Mouse (Mus musculus) midbrain, embryonic 14.5 days (tissue): ENCODE measurements around the gene Slc44a1. TPM values are rescaled to one million over a fixed set of nuclear protein-coding genes. Genes with fewer than 3 reads are reported as not detected.

ENCODE experiments used
- ATAC-seq: fragments of 200-750 bp; cut with Nextera tagmentation; 2 replicates; pipeline ENCODE4 v1.8.0; 2017; ENCODE audit warnings: moderate number of reproducible peaks, moderate library complexity; ENCODE audit not compliant: low FRiP score, low TSS enrichment
- DNase-seq: peaks from one replicate; pipeline ENCODE4 v3.0.0-alpha.2; 2015
- H3K27ac ChIP-seq: fragments of 300-500 bp; sonication (generic); replicated peaks from 2 replicates; pipeline ENCODE4 v1.5.1; 2014; ENCODE audit warnings: mild to moderate bottlenecking, low read depth, low read length, moderate library complexity
- H3K27me3 ChIP-seq: fragments of 300-500 bp; sonication (generic); 2 replicates; pipeline ENCODE4 v1.6.1; 2014; ENCODE audit warnings: low read length, control low read depth, mixed read lengths; ENCODE audit not compliant: control insufficient read depth, insufficient read depth
- H3K36me3 ChIP-seq: fragments of 300-500 bp; sonication (generic); 2 replicates; pipeline ENCODE4 v1.6.1; 2014; ENCODE audit warnings: low read length, control low read depth; ENCODE audit not compliant: control insufficient read depth, insufficient read depth
- H3K4me1 ChIP-seq: fragments of 300-500 bp; sonication (generic); 2 replicates; pipeline ENCODE4 v1.6.1; 2014; ENCODE audit warnings: mild to moderate bottlenecking, antibody characterized with exemption, low read length, control low read depth; ENCODE audit not compliant: control insufficient read depth, insufficient read depth
- H3K4me2 ChIP-seq: fragments of 300-500 bp; sonication (generic); 2 replicates; pipeline ENCODE4 v1.6.1; 2014; ENCODE audit warnings: mild to moderate bottlenecking, low read length, moderate library complexity
- H3K4me3 ChIP-seq: fragments of 300-500 bp; sonication (generic); replicated peaks from 2 replicates; pipeline ENCODE4 v1.5.1; 2014; ENCODE audit warnings: low read depth, low read length
- H3K9ac ChIP-seq: fragments of 300-500 bp; sonication (generic); replicated peaks from 2 replicates; pipeline ENCODE4 v1.6.1; 2014; ENCODE audit warnings: mild to moderate bottlenecking, low read length, moderate library complexity
- H3K9me3 ChIP-seq: fragments of 300-500 bp; sonication (generic); 2 replicates; pipeline ENCODE4 v1.6.1; 2016; ENCODE audit warnings: low read length, control low read depth, mixed read lengths; ENCODE audit not compliant: control insufficient read depth
- WGBS: fragments of 180-500 bp; shearing (Covaris S2); extraction: QIAGEN DNeasy Blood & Tissue Kit; methylation state at CpG from one replicate; pipeline ENCODE4 v1.1.7; 2014; 5-methylcytosine and 5-hydroxymethylcytosine counted together
- polyA plus RNA-seq: library from polyadenylated mRNA; unstranded; fragments of >200 nt; fragmentation: Nextera tagmentation; extraction: Ambion mirVana; gene quantifications from 2 replicates; pipeline ENCODE4 v1.2.1, GENCODE M21; 2014

The Slc44a1 gene
- polyA plus RNA-seq, 1 experiment from 2014 or later = 16.1 TPM

DNA sequence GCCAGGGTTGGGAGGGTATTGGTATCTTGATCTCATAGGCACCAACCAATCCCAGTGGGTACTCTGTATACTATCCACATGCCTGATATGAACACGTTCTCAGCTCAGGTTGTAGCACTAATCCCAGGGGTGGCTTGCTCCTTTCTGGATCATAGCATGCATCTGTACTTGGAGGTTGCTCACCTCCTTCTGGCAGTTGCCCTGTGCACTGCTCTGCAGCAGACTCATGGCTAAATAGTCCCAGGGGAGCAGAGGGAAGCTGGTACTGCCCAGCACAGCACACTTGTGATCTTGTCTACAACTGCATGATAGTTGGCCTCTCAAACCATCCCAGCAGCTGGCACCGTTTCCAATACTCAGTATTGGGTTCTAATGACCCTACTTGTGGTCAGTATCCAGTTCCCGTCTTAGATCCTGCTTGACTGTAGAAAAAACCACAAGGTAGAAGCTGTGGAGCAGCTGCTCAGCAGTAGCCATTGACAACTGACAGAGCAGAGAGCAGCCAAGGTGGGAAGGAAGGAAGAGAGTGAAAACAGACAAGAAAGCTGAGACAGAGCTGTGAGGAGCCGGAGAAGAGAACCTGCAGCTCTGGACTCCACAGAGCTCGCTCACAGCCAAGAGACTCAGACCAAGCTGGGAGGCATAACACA, 174.5 kb downstream of the Slc44a1 start:
- 87% methylated on average over 5 of the region's 5 CpGs for WGBS
- DNase-seq = no peak
- no peak overlapping the region for H3K4me2 ChIP-seq
- ATAC-seq = no peak
- no peak overlapping the region for H3K27ac ChIP-seq
- no peak overlapping the region for H3K9ac ChIP-seq
- no peaks in the 10 kb centered on the region for H3K4me1 ChIP-seq
- H3K4me3 ChIP-seq = no peak overlapping the region
- no peaks in the 10 kb centered on the region for H3K9me3 ChIP-seq
- no peaks in the 10 kb centered on the region for H3K27me3 ChIP-seq
- no peaks in the 10 kb centered on the region for H3K36me3 ChIP-seq

DNA sequence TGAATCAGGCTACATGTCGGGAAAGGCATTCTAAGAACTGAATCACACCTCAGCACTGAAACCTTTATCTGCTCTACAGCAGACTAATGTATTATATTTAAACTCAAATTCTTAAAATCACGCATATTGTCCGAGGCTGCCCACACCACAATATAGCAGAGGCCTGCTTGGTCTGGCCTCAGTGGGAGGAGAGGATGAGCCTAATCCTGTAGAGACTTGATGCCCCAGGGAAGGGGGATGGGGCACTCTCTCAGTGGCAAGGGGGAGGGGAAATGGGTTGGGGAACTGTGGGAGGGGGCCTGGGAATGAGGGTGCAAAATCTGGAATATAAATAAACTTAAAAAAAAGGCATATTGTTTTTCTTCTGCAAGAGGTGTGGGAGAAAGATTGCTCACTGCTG, 177.8 kb downstream of the Slc44a1 start:
- H3K9me3 ChIP-seq = no peaks in the 10 kb centered on the region
- H3K27ac ChIP-seq = no peak overlapping the region
- 34% methylated on average over 3 of the region's 3 CpGs for WGBS
- DNase-seq (no peak), ATAC-seq (no peak)
- H3K9ac ChIP-seq = no peak overlapping the region
- H3K4me1 ChIP-seq = no peaks in the 10 kb centered on the region
- H3K4me3 ChIP-seq = no peak overlapping the region
- no peak overlapping the region for H3K4me2 ChIP-seq
- H3K27me3 ChIP-seq = no peaks in the 10 kb centered on the region
- H3K36me3 ChIP-seq = no peaks in the 10 kb centered on the region

DNA sequence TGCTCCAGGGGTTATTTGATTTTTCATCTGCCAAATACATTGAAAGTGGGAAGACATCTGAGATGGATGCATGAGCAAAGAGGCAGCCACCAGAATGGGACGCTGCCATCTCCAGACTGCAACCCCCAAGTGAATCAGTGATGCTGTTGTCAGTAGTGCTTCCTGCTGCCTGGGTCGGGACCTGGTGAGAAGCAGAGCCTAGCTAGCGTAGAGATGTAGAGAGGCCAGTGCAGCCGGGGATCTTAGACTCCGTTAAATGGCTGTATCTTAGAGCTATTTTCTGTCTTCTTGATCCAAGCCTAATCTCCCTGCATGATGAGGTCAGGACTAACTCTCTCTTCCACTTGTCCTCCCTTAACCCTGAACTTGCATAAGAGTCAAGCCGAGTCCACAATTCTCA, 179.9 kb downstream of the Slc44a1 start:
- Histone ChIP-seq H3K9ac (no peak overlapping the region), H3K4me3 (no peak overlapping the region), H3K9me3 (no peaks in the 10 kb centered on the region), H3K4me1 (no peaks in the 10 kb centered on the region; the same call in 1 of the 2 replicates), H3K36me3 (no peaks in the 10 kb centered on the region), H3K27me3 (no peaks in the 10 kb centered on the region), H3K27ac (no peak overlapping the region), H3K4me2 (no peak overlapping the region)
- WGBS = 82% methylated on average over 6 of the region's 6 CpGs
- no peak for ATAC-seq
- DNase-seq = no peak

DNA sequence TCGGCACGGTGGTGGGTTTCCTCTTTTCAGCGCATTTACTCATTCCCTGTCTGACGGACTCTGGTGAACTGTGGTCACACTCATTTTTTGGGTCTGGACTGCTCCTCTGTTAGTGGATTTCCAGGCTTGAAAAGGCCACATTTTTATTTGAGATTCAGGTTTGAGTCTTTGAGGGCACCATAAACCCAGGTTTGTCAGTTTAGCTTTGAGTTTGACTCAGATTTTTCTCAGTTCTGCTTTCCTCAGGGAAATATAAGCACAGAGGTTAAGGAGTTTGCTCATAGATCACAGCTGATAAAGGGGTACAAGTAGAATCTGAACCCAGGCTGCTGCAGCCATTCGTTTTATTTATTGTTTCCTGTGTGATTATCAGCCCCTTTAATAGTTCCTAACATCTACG, 180.9 kb downstream of the Slc44a1 start:
- no peak for ATAC-seq
- Histone ChIP-seq H3K4me3 (no peak overlapping the region), H3K4me1 (no peaks in the 10 kb centered on the region; the same call in 1 of the 2 replicates), H3K27me3 (no peaks in the 10 kb centered on the region), H3K9ac (no peak overlapping the region), H3K4me2 (no peak overlapping the region), H3K27ac (no peak overlapping the region), H3K9me3 (no peaks in the 10 kb centered on the region), H3K36me3 (no peaks in the 10 kb centered on the region)
- no peak for DNase-seq
- WGBS = 82% methylated on average over 6 of the region's 6 CpGs

DNA sequence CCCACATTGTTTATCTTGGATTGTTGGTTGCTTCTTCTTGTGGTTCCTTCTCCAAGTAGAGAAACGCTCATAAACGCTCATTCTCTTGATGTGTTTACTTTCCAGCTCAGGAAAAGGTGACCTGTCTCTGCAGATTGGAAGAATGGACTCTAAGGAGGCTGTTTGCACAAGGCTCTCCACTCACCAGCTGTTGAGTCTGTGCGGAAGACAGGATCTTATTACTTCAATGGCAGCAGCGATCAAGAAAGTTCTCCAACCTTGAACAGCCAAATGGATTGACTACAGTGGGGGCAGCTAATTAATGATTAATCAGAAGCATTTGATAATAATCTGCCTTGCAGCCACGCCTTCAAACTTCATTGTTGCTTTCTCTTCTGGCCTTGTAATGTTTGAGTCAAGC, 181.3 kb downstream of the Slc44a1 start:
- no peaks in the 10 kb centered on the region for H3K9me3 ChIP-seq
- no peak overlapping the region for H3K27ac ChIP-seq
- 83% methylated on average over 5 of the region's 5 CpGs for WGBS
- H3K27me3 ChIP-seq = no peaks in the 10 kb centered on the region
- no peak overlapping the region for H3K4me2 ChIP-seq
- no peak overlapping the region for H3K9ac ChIP-seq
- H3K36me3 ChIP-seq = no peaks in the 10 kb centered on the region
- no peak for DNase-seq
- H3K4me3 ChIP-seq = no peak overlapping the region
- H3K4me1 ChIP-seq = no peaks in the 10 kb centered on the region; the same call in 1 of the 2 replicates
- ATAC-seq = no peak

DNA sequence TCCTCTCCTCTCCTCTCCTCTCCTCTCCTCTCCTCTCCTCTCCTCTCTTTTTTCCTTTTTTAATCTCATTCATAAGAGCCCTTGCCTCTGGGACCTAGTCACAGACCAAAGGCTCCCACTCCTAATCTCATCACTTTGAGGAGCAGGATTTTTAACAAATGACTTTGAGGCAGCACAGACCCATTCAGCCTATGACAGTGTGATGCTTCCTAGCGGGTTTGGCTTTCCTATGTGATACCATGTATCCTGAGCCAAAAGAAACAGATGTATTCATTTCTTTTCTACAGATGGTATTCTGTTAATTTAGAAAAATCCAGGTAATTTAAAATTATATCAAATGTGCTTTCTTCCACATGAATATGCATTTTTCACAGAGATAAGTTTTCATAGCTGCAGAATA, 183.5 kb downstream of the Slc44a1 start:
- Histone ChIP-seq H3K4me2 (no peak overlapping the region), H3K36me3 (no peaks in the 10 kb centered on the region), H3K27me3 (no peaks in the 10 kb centered on the region), H3K4me1 (no peaks in the 10 kb centered on the region; the same call in 1 of the 2 replicates), H3K9me3 (no peaks in the 10 kb centered on the region), H3K27ac (no peak overlapping the region), H3K4me3 (no peak overlapping the region), H3K9ac (no peak overlapping the region)
- DNase-seq = no peak
- 89% methylated on average over 1 of the region's 1 CpGs for WGBS
- ATAC-seq = no peak

DNA sequence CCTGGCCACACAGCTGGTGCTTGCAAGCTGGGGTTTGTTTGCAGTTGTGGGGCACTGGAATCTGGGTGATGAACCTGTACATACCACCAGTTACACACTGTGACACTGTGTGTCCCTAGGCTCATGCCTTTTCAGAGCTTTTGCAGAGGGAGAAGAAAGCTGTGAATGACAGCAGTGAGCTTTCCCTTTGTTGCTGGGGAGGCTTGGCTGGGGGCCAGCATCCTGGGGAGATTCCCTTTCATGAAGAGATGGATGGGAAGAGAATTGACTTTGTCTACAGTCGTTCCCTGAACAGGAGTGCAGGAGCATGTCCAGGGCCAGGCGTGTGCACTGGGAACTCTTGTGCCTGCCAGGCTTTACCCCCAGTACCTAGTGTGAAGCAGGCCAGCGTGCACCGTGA, 184.6 kb downstream of the Slc44a1 start:
- no peak overlapping the region for H3K4me2 ChIP-seq
- H3K9ac ChIP-seq = no peak overlapping the region
- no peak overlapping the region for H3K27ac ChIP-seq
- H3K27me3 ChIP-seq = no peaks in the 10 kb centered on the region
- H3K4me1 ChIP-seq = no peaks in the 10 kb centered on the region; the same call in 1 of the 2 replicates
- WGBS = 20% methylated on average over 4 of the region's 4 CpGs
- DNase-seq = peak; percentile 70
- H3K9me3 ChIP-seq = no peaks in the 10 kb centered on the region
- no peak overlapping the region for H3K4me3 ChIP-seq
- peak; percentile 56; the same call in 1 of the 2 replicates for ATAC-seq
- H3K36me3 ChIP-seq = no peaks in the 10 kb centered on the region

DNA sequence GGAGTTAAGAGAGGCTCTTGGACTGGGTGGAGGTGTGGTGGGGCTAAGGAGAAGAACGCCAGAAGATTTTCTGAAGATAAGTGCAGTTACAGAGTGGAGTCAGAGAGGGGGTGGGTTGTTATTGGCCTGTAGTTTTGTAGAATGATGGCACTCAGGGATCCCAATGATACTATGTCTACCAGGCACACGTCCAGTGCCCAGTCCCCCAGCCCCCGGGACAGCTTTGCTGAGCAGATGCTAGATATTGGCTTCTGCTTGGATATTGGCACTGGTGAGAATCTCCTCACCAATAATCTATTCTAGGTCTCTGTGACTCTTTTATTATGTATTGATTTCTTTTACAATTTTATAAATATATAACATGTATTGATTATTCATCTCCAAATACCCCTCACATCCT, 185.1 kb downstream of the Slc44a1 start:
- H3K9me3 ChIP-seq = no peaks in the 10 kb centered on the region
- WGBS = 71% methylated on average over 3 of the region's 3 CpGs

DNA sequence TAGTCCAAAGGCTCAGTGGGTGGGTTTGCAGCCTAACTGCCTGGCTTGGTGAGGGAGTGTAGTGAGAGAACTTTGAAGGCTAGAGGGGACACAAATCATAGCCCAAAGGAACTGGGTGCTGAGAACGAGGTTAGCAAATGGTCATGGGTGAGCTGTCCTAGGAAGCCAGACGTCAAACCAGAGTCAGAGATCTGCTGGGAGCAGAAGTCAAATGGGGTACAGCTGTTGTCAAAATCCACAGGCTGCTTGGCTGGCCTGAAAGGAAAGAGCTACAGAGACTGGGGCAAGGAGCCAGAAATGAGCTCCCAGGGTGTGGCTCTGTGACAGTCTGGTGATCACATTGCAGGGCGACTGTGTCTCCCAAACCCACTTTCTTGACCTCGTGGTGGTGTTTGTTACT, 188.7 kb downstream of the Slc44a1 start:
- no peak overlapping the region for H3K4me3 ChIP-seq
- H3K36me3 ChIP-seq = no peaks in the 10 kb centered on the region
- no peak overlapping the region for H3K9ac ChIP-seq
- H3K27ac ChIP-seq = no peak overlapping the region
- DNase-seq (no peak), ATAC-seq (no peak)
- WGBS = 73% methylated on average over 4 of the region's 4 CpGs
- peaks cover 28% of the 10 kb centered on the region for H3K4me1 ChIP-seq
- H3K9me3 ChIP-seq = no peaks in the 10 kb centered on the region
- H3K4me2 ChIP-seq = no peak overlapping the region
- H3K27me3 ChIP-seq = no peaks in the 10 kb centered on the region

More for the DNA sequence above, 185.1 kb downstream of the Slc44a1 start:
- no peak for ATAC-seq
- no peaks in the 10 kb centered on the region for H3K27me3 ChIP-seq
- no peak overlapping the region for H3K27ac ChIP-seq
- H3K4me2 ChIP-seq = no peak overlapping the region
- no peak for DNase-seq
- no peaks in the 10 kb centered on the region for H3K36me3 ChIP-seq
- H3K9ac ChIP-seq = no peak overlapping the region
- H3K4me3 ChIP-seq = no peak overlapping the region
- H3K4me1 ChIP-seq = peaks cover 3% of the 10 kb centered on the region; the same call in 1 of the 2 replicates
